Mouse (Mus musculus): ENCODE results near the gene Tomm5.

Gene Tomm5

DNA sequence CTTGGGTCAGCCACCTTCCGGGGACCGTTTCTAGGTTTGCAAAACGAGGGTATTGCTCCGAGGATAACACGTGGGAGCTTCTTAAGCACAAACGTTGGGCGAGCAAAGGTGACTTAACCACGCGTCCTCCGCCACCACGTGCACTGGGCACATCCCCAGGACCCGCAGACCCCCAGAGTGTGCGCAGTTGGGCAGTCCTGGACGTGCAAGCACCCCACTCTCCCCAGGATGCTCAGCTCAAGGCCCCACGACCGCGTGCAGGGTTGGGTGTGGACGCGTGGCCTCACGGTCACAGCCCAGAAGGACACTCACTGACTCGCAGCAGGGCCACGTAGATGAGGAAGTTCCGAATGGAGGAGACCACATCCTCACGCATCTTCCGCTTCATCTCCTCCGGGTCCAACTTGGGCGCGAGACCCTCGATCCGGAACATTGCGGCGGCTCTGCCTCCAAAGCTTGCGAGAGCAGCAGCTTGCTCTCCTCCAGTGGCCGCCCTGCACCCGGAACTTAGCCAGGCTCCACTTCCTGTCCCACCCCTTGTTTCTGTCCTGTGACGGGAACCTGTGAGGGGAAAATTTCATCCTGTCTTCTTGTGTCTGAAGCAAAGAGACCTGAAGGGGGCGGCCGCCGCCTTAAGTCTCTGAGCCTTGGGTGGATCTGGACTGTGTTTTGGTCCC is at the start of gene Tomm5:
Gene Tomm5, minus strand, starts transcription at position 514 of the 677 bp plus-strand sequence.
- peak; percentile 90 to 94 for DNase-seq

DNA sequence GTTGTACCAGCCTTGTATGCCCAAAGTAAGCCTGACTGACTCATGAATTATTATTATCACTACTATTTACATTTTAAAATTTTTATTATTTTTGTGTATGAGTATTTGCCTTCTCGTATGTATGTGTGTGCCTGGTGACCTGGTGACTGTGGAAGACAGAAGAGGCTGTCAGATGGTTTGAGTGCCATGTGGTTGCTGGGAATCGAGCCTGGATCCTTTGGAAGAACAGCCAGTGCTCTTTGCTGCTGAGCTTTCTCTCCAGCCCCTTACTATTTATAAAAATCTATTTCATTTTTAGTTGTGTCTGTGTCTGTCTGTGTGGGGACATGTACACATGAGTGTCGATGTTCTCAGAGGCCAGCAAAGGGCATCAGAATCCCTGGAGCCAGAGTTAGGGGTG is 48.5 kb upstream of the Tomm5 start:
- DNase-seq: no peak

DNA sequence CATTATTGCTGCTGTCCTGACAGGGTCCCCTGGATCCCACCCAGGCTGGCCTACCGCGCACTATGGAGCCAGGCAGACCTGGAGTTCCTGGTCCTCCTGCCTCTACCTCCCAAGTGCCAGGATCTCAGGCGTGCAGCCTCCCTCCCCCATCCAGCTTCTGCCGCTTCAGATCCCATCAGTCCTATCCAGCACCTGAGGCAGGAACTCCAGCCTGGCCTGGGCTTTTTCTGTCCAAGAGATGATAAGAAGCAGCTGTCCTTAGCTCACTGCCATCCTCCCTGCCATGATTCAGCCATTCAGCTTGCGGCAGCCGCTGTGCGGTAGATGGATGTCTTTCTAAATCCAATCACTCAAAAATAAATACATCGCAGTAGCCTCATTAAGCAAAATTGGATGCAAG is 35.1 kb upstream of the Tomm5 start:
- DNase-seq: peak; percentile 50 to 56

DNA sequence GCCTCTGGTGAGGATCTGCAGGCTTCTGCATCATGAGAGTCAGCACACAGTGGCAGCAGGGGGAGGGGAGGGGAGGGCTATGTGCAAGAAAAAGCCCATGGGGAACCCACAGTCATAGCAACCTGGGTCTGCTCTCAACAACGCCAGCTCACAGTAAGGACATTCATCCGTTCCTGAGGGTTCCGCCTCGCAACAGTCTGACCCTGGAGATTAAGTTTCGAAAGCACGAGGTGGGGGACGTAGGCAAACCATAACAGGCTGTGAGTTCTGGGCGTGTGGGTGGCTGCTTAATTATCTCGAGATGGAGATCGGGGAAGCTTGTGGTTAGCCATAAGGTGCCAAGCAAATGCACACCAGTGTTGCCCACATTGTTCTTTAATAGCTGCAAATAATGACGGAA is 34.5 kb upstream of the Tomm5 start:
- DNase-seq: peak; percentile 15 to 30

DNA sequence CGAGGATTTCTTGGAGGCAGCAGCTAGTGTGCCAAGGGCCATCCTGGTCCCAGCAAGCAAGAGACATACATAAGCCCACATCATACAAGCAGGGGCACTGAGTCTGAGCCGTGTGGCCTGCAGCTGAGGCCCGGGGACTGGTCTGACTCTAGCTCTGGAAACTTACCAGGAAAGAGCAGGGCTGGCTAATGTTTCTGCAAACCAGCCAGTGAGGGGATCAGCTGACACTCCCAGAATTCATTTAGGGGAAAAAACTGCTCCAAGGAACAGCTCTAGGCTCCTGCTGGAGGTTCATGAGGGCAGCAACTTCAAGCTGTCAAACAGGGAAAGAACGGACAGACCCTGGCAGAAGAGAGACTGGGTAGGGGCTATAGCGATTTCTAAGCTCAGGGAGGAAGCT is 33.9 kb upstream of the Tomm5 start:
- peak; percentile 44 for DNase-seq

DNA sequence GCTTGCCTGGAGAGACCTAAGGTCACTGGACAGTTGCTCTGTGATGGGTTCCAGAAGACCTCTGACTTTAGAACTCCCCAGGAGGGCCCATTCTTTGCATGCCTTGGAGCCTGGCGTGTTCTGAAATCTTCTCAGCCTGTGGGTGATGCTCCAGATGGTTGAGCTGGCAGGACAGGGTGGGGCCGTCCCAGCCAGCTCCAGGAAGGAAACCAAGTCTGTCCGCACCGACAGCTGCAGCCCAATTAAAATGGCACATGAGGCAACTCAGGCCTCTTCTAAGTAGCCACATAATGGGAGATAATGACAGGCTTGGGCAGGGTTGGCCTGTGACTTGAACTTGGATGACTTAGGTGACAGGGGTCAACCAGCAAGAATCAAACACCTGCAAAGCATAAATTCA is 29.7 kb upstream of the Tomm5 start:
- DNase-seq: no peak

DNA sequence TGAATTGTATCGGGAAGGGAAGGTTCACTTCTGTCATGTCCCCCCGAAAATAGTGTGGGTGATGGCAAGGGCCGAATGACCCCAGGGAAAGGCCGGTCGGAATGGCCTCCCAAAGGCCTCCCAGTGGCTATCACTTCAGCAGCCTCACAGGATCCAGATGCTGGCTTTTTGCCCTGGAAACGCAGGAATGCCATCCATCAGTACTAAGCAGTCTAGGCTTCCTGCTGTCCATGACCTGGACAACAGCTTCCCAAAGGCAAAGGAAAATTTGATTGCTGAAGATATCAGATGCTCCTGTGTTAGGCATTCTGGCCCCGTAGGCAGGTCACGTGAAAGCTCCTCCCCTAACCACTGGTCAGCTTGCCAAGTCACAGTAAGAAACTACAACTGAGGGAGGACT is 26.6 kb upstream of the Tomm5 start:
- DNase-seq: no peak

DNA sequence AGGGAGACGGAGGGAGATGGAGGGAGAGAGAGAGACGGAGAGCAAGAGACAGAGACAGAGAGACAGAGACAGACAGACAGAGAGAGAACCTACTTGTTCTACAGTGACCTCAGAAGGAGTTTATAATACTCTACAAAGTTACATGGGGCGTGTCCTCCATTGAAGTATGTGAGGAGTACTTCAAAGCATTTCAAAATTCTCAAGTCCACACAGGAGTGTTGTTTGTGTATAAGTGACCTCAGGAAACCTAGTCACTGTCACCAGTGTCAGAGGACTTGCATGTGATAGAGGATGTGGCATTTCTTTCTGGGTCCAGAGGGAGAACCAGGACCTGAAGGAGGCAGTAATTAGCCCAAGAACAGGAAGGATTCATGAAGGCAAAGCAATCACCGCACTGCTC is 23.1 kb upstream of the Tomm5 start:
- DNase-seq: no peak

DNA sequence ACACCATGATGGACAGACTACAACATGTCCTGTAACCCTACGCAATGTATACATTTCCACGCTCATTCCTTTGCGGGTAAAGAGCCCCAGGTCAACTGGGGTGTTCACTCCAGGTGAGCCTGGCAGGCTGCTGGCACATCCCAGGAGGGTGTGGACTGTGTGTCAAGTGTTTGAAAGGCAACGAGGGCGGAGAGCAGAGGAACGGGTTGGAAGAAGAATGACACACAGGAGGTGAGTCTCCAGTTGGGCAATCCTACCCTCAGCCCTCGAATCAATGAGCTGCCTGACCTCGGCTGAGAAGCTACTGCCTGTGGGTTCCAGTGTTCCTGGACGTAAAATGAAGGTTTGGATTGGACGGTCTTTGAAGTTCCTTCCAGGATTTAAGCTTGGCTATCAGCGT is 13.4 kb upstream of the Tomm5 start:
- DNase-seq: no peak

DNA sequence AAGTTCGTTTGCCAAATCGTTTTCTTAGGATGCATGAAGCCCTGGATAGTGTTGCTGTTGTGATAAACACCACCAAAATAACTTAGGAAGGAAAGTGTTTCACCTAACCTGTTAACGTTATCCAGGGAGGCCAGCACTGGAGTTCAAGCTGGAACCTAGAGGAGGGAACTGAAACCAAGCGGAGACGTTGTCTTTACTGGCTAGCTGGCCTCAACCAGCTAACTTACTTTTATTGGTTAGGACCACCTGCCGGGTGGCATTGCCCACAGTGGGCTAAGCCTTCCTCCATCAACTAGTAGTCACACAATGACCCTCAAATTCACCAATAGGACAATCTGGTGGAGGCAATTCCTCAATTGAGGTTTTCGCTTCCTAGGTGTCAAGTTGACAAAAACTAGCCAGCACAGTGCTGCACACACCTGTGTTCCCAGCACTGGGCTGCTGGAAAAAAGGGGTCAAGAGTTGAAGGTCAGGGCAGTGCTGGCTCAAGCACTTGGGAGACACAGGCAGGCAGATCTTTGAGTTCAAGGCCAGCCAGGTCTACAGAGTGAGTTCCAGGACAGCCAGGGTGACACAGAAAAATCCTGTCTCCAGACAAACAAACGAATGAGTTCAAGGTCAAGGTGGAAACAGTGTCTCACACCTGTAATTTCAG is 669 bp upstream of the Tomm5 start:
- peak in 1 of 2 experiments; percentile 30 for DNase-seq

DNA sequence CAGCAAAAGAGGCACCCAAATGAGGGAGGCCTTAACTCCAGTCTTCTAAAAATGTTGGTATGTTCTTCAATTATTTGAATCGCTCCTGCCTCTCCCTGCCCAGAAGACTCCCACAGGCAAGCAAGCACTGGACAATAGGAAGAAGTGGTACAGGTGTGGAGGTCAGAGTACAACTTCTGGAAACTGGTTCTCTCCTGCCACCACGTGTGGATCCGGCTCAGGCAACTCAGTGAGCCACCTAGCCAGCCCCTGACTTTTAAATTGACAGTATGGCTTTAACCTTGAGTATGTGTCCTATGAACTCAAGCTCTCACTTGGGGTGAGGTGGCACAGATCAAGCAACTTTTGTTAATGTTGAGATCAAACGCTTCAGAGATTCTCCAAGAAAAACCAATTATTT is 848 bp downstream of the Tomm5 start:
- DNase-seq: no peak

DNA sequence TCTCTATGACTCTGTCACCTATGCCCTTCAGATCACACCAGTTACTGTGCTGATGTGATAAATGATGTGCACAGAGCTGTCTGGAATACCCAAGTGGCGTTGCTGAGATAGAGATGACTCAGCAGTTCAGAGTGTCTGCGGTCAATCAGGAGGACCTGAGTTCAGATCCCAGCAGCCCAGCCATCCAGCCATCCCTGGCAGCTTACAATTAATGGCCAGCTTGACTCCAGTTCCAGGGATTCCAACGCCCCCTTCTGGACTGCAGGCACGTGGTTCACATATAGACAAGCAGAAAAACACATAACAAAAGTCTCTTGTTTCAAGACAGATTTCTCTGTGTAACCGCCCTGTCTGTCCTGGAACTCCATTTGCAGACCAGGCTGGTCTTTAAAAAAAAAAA is 1.5 kb downstream of the Tomm5 start:
- no peak for DNase-seq

DNA sequence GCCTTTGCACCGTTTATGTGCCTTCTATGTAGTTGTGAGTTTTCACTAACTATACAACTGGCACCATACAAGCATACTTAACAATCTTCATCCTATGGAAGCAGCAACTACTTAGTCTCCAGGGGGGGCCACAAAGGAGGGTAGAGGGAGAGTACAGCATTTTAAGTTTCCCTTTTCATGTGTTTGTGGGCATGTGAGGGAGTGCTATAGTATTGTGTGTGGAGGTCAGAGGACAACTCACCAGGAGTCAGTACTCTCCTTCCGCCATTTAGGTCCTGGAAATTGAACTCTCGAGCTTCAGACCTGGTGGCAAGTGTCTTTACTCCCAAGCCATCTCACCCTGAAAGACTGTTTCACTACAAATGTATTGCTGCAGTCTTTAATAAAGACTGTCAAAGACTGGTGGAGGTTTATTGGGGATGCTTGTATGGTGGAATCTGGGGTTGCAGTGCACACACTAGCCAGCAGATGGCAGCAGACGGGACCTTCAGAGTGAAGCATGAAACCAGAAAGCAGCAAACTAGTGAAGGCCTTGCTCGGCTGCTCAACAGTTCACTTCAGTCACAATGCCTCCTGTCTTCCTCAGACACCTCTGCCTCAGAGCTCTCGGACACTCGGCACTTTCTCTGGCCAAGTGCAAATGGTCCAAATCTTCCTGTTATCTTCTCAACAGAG is 10.6 kb downstream of the Tomm5 start:
- DNase-seq: peak; percentile 81 to 85

DNA sequence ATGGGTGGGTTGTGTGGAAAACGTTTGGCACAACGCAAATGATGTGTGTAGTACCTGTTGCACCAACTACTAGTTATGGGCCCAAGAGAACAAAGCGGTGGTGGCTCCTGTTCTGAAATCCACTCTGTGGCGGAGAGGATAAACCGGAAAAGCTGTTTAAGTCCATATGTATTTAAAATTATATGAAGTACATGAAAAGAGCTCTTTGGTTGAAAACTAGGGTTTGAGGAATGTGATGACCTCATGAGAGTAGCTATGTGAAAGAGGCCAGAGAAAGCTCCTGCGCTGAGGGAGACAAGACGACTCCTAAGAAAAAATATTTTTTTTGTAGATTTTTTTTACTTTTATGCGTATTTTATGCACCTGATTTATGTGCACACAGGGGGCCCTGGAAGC is 23.0 kb downstream of the Tomm5 start:
- no peak for DNase-seq

DNA sequence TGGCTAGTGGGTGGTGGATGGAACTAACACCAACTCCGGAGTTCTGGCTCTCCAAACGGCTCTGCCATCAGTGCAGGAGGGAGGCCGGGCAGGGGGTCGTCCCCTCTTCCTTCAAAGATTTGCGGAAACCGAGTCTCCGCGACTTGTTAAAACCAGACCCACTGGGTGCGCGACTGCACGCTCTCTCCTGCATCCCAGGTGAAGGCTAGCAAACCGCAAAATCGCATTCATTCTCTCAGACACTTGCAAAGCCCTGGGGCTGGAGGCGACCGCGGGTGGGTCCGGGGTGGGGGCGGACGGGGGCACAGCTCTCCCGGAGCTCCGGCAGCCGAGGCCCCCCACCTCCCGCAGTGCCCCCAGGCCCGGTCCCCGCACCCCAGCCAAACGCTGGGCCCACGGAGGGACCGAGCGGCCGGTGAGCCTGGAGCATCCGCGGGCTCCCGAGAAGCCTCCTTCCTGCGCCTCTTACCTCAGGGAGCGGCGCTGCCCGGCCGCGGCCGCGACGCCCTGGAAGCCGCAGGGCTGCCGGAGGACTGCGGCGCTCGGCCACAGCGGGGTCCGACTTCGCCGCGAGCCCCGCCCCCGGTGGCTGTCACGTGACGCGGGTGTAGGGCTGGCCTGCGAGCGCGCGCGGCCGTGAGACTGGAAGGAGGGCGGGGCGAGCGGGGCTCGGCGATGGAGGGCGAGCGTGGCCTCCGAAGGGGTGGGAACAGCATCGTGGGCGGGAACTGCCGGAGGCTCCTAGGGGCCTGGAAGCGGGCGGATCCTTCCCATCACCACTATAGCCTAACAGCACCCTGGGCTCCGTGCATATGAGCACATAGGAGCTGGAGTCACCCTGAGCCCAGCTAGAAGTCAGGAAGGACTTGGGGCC is 23.7 kb downstream of the Tomm5 start, which contains the start of gene Fbxo10:
Gene Fbxo10, minus strand, starts transcription at position 584 of the 874 bp plus-strand sequence.
- DNase-seq: peak; percentile 95 to 96

DNA sequence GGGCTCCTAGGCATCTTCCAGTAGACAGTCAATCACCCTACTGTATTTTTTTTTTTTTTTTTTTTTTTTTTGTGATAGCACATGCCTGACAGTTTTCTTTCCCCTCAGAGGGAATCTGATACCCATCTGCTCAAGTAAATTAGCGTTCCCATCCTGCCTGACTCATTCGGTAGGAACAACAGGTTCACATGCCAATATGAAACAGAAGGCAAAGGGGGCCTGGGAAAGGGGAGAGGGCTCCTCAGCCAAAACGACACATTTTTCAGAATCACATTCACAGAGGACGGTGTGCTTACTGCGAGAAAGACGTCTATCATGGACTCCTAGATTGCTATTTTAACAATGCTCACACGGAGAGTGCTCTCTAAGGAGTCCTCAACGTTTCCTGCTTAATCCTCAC is 24.4 kb downstream of the Tomm5 start:
- peak; percentile 54 to 56 for DNase-seq

DNA sequence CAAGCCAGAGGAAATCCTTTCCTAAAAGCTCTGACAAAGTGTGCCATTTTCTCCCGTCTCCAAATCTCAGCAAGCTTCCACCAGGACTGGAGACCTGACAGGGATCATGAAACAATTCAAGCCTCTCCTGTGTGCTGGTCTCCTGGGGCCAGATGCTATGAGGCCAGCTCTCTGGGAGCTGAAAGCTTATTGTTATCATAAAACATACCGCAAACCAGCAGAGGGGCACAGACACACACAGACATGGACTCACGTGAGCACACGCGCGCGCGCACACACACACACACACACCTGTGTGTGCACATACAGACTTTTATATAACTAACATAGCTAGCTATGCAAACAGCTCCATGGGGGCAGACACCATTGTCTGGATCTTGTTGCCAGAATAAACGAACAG is 25.0 kb downstream of the Tomm5 start:
- DNase-seq: no peak

DNA sequence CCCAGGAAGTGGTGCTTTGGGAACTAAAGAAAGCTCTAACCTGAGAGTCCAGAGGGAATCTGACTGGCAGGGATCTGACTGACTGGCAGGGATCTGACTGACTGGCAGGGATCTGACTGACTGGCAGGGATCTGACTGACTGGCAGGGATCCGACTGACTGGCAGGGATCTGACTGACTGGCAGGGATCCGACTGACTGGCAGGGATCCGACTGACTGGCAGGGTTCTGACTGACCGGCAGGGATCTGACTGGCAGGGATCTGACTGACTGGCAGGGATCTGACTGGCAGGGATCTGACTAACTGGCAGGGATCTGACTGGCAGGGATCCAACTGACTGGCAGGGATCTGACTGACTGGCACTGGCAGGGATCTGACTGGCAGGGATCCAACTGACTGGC is 26.9 kb downstream of the Tomm5 start:
- DNase-seq: peak; percentile 69 to 72

DNA sequence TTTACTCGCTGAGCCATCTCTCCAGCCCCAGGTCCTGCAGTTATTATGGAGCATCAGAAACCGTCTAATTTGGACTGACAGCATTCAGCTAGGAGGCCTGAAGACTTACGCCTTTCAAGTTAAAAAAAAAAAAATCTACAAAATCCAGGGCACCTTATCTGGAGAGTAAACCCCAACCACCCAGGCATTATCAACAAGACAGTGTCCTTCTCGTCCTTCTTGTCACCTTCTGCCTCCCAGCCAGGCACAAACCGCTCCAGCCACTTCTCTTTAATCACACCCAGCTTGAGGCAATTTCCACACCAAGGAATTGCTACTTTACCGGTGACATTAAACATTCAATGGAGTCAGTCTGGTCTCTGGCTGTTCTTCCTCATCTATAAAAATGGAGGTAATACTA is 34.4 kb downstream of the Tomm5 start:
- DNase-seq: no peak

DNA sequence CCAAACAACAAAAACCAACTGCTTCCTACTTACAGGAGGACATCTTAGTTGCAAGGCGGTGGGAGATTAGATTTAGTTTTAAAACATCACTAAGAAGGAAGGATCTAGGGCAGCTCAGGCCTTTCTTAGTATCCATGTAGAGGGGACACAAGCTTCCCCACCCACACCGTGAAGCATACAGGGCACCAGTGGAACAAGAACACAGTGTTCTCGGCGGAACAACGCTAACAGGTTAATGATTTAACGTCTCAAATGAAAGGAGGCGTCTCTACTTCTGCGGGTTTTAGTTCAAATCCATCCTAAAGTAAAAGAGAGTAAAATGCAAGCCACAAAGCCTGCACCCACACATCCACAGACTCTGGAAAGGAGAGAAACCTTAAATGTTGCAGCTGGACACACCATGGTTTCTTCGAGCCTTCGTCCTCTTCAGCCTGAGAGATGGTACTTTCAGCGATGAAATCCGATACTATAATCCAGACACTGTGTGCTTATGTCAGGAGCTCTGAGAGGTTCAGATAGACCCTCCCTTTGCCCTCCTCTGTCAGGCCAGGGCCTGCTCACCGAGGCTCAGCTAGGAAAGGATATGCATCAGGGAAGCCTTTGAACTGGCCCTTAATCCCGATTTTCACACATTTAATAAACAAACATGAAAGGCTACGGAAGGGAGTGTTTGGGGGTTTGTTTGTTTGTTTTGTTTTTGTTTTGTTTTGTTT is 35.5 kb downstream of the Tomm5 start:
- DNase-seq: no peak

DNA sequence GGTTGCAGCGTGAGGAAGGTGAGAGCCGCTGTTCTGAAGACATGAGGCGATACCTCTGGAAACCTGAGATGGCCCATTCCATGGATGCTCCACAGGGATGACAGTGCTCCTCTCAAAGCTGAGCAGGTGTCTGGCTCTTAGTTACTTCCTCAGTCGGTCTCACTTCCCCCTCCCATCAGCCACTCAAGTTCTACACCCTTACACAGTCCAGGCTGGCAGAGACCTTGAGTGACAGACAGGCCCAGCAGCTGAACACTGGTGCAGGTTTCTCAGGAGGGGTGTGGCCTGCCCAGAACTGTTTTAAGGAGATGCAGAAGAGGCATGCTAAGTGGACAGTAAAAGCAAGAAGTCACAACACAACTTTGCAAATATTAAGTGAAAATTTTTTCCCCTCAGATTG is 40.2 kb downstream of the Tomm5 start:
- DNase-seq: no peak

DNA sequence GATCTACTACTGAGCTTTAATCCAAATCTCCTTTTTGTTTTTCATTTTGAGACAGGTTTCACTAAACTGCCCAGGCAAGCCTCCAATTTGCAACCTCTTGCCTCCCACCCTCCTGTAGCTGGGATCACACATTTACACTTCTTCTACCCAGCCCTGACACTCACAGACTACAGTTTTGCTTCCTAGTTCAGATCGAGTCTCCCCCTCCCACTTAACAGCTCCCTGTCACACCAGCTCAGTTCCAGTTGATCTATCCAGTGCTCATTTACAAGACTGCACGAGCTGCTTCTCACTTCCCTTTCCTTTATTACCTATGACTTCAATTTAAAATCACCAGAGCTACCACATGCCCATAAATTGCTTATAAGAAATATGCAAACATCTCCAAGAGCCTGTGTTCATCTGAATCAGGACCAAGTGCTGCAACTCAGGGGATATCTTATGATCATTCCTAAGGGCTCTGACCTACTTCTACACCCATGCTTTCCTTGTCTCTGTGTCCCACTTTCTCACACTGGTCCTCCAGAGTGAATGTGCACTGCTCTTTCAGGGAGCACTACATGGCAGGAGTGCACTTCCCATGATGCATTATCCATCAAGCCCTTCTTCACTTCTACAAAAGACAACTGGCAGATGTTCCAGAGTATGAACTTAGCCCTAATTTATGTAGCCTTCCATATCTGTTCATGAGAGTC is 41.7 kb downstream of the Tomm5 start:
- no peak for DNase-seq
